Mouse (Mus musculus): Measurements from ENCODE around the gene Arid3a. TPM values are rescaled to one million over a fixed set of nuclear protein-coding genes. Genes with fewer than 3 reads are reported as not detected.

Gene Arid3a
- polyA plus RNA-seq, 1 experiment from 2014 or later: 5.5 TPM

Other genes with a start within 250 kb of the Arid3a start
- gene Cdc34, start 244.8 kb upstream of the Arid3a start, polyA plus RNA-seq (2015; fragmentation: Nextera tagmentation; extraction: Ambion mirVana): 81.2 and 92.3 TPM in 2 replicates
- 0.75 and 0.81 TPM in 2 replicates for gene Gzmm, start 238.0 kb upstream of the Arid3a start, polyA plus RNA-seq (2015; fragmentation: Nextera tagmentation; extraction: Ambion mirVana)
- gene Bsg, start 222.6 kb upstream of the Arid3a start, polyA plus RNA-seq (2015; fragmentation: Nextera tagmentation; extraction: Ambion mirVana): 954 and 1,048 TPM in 2 replicates
- gene Hcn2, start 210.4 kb upstream of the Arid3a start, polyA plus RNA-seq (2015; fragmentation: Nextera tagmentation; extraction: Ambion mirVana): 0.05 and 0.12 TPM in 2 replicates
- 60.9 and 63.8 TPM in 2 replicates for gene Polrmt, start 180.5 kb upstream of the Arid3a start, polyA plus RNA-seq (2015; fragmentation: Nextera tagmentation; extraction: Ambion mirVana)
- gene Fgf22, start 172.0 kb upstream of the Arid3a start, polyA plus RNA-seq (2015; fragmentation: Nextera tagmentation; extraction: Ambion mirVana): 0.14 and 0.39 TPM in 2 replicates
- 66.4 and 77.0 TPM in 2 replicates for gene Rnf126, start 160.1 kb upstream of the Arid3a start, polyA plus RNA-seq (2015; fragmentation: Nextera tagmentation; extraction: Ambion mirVana)
- 23.9 and 26.4 TPM in 2 replicates for gene Fstl3, start 149.8 kb upstream of the Arid3a start, polyA plus RNA-seq (2015; fragmentation: Nextera tagmentation; extraction: Ambion mirVana)
- not detected in 2 replicates for gene Prss57, start 136.1 kb upstream of the Arid3a start, polyA plus RNA-seq (2015; fragmentation: Nextera tagmentation; extraction: Ambion mirVana)
- gene Palm, start 133.5 kb upstream of the Arid3a start, polyA plus RNA-seq (2015; fragmentation: Nextera tagmentation; extraction: Ambion mirVana): 190 and 194 TPM in 2 replicates
- 18.2 and 18.5 TPM in 2 replicates for gene Misp, start 106.1 kb upstream of the Arid3a start, polyA plus RNA-seq (2015; fragmentation: Nextera tagmentation; extraction: Ambion mirVana)
- 431 and 491 TPM in 2 replicates for gene Ptbp1, start 72.6 kb upstream of the Arid3a start, polyA plus RNA-seq (2015; fragmentation: Nextera tagmentation; extraction: Ambion mirVana)
- gene Prtn3, start 52.6 kb upstream of the Arid3a start, polyA plus RNA-seq (2015; fragmentation: Nextera tagmentation; extraction: Ambion mirVana): 7.9 and 8.2 TPM in 2 replicates
- 72.7 and 78.6 TPM in 2 replicates for gene Plppr3, start 52.4 kb upstream of the Arid3a start, polyA plus RNA-seq (2015; fragmentation: Nextera tagmentation; extraction: Ambion mirVana)
- gene Elane, start 40.8 kb upstream of the Arid3a start, polyA plus RNA-seq (2015; fragmentation: Nextera tagmentation; extraction: Ambion mirVana): 0.60 and 0.76 TPM in 2 replicates
- gene Cfd, start 36.2 kb upstream of the Arid3a start, polyA plus RNA-seq (2015; fragmentation: Nextera tagmentation; extraction: Ambion mirVana): not detected in 2 replicates
- 71.0 and 72.4 TPM in 2 replicates for gene Med16, start 18.1 kb upstream of the Arid3a start, polyA plus RNA-seq (2015; fragmentation: Nextera tagmentation; extraction: Ambion mirVana)
- gene Gm26602, start 16.2 kb upstream of the Arid3a start, polyA plus RNA-seq (2015; fragmentation: Nextera tagmentation; extraction: Ambion mirVana): 9.2 TPM in 1 of 2 replicates, not detected in the other
- gene Kiss1r, start 10.1 kb upstream of the Arid3a start, polyA plus RNA-seq (2015; fragmentation: Nextera tagmentation; extraction: Ambion mirVana): 1.5 and 2.1 TPM in 2 replicates
- gene R3hdm4, start 5.8 kb upstream of the Arid3a start, polyA plus RNA-seq (2015; fragmentation: Nextera tagmentation; extraction: Ambion mirVana): 169 and 170 TPM in 2 replicates
- gene Wdr18, start 33.1 kb downstream of the Arid3a start, polyA plus RNA-seq (2015; fragmentation: Nextera tagmentation; extraction: Ambion mirVana): 101 and 113 TPM in 2 replicates
- 0.54 and 0.71 TPM in 2 replicates for gene Grin3b, start 43.7 kb downstream of the Arid3a start, polyA plus RNA-seq (2015; fragmentation: Nextera tagmentation; extraction: Ambion mirVana)
- gene Tmem259, start 57.3 kb downstream of the Arid3a start, polyA plus RNA-seq (2015; fragmentation: Nextera tagmentation; extraction: Ambion mirVana): 10.8 and 11.2 TPM in 2 replicates
- gene Cnn2, start 61.5 kb downstream of the Arid3a start, polyA plus RNA-seq (2015; fragmentation: Nextera tagmentation; extraction: Ambion mirVana): 309 and 332 TPM in 2 replicates
- 4.2 and 4.4 TPM in 2 replicates for gene Abca7, start 69.5 kb downstream of the Arid3a start, polyA plus RNA-seq (2015; fragmentation: Nextera tagmentation; extraction: Ambion mirVana)
- 10.5 and 11.3 TPM in 2 replicates for gene Arhgap45, start 89.6 kb downstream of the Arid3a start, polyA plus RNA-seq (2015; fragmentation: Nextera tagmentation; extraction: Ambion mirVana)
- 242 and 248 TPM in 2 replicates for gene Polr2e, start 112.8 kb downstream of the Arid3a start, polyA plus RNA-seq (2015; fragmentation: Nextera tagmentation; extraction: Ambion mirVana)
- gene Gpx4, start 120.1 kb downstream of the Arid3a start, polyA plus RNA-seq (2015; fragmentation: Nextera tagmentation; extraction: Ambion mirVana): 617 and 706 TPM in 2 replicates
- gene Sbno2, start 178.5 kb downstream of the Arid3a start, polyA plus RNA-seq (2015; fragmentation: Nextera tagmentation; extraction: Ambion mirVana): 16.1 and 17.6 TPM in 2 replicates
- 18.2 and 20.2 TPM in 2 replicates for gene Stk11, start 188.8 kb downstream of the Arid3a start, polyA plus RNA-seq (2015; fragmentation: Nextera tagmentation; extraction: Ambion mirVana)
- gene Atp5d, start 211.6 kb downstream of the Arid3a start, polyA plus RNA-seq (2015; fragmentation: Nextera tagmentation; extraction: Ambion mirVana): 676 and 688 TPM in 2 replicates
- gene Cbarp, start 213.8 kb downstream of the Arid3a start, polyA plus RNA-seq (2015; fragmentation: Nextera tagmentation; extraction: Ambion mirVana): 6.4 and 7.3 TPM in 2 replicates
- gene Midn, start 221.2 kb downstream of the Arid3a start, polyA plus RNA-seq (2015; fragmentation: Nextera tagmentation; extraction: Ambion mirVana): 15.9 and 16.8 TPM in 2 replicates
- 96.2 and 101 TPM in 2 replicates for gene Cirbp, start 238.9 kb downstream of the Arid3a start, polyA plus RNA-seq (2015; fragmentation: Nextera tagmentation; extraction: Ambion mirVana)
- 15.2 and 15.3 TPM in 2 replicates for gene 1600002K03Rik, start 245.9 kb downstream of the Arid3a start, polyA plus RNA-seq (2015; fragmentation: Nextera tagmentation; extraction: Ambion mirVana)

All from kidney, embryonic 16.5 days (tissue).